Mouse (Mus musculus) left cerebral cortex, adult 2 months (tissue): Measurements from ENCODE around the gene Clybl. TPM values are rescaled to one million over a fixed set of nuclear protein-coding genes. Genes with fewer than 3 reads are reported as not detected.

ENCODE experiments used
- DNase-seq, 2 experiments: peaks; one replicate each; pipeline ENCODE4 v3.0.0; 2021 to 2022; ENCODE audit warnings: low spot score in 2 of 2, mixed read lengths in 1 of 2; ENCODE audit errors: extremely low spot score in 1 of 2
- H3K27ac ChIP-seq: fragments of 200-600 bp; 2 replicates; pipeline ENCODE4 v1.8.1; 2022
- H3K4me3 ChIP-seq: fragments of 200-600 bp; 2 replicates; pipeline ENCODE4 v1.8.1; 2022
- CTCF ChIP-seq: fragments of 200-600 bp; IDR thresholded peaks from 2 replicates; pipeline ENCODE4 v1.8.1; 2022; ENCODE audit warnings: antibody characterized with exemption, mild to moderate bottlenecking, moderate library complexity
- intact Hi-C: fragments of 180-260 bp; cut with DNase I; formaldehyde crosslinking; loops from one replicate; pipeline ENCODE4 v1.15.1; 2025
- total RNA-seq, 2 experiments: library from RNA; stranded (reverse); gene quantifications; 2 replicates each; pipeline ENCODE4 v1.2.3; 2021

Clybl gene
- total RNA-seq, 2 experiments from 2014 or later, result 24.7 to 25.6 TPM

DNA sequence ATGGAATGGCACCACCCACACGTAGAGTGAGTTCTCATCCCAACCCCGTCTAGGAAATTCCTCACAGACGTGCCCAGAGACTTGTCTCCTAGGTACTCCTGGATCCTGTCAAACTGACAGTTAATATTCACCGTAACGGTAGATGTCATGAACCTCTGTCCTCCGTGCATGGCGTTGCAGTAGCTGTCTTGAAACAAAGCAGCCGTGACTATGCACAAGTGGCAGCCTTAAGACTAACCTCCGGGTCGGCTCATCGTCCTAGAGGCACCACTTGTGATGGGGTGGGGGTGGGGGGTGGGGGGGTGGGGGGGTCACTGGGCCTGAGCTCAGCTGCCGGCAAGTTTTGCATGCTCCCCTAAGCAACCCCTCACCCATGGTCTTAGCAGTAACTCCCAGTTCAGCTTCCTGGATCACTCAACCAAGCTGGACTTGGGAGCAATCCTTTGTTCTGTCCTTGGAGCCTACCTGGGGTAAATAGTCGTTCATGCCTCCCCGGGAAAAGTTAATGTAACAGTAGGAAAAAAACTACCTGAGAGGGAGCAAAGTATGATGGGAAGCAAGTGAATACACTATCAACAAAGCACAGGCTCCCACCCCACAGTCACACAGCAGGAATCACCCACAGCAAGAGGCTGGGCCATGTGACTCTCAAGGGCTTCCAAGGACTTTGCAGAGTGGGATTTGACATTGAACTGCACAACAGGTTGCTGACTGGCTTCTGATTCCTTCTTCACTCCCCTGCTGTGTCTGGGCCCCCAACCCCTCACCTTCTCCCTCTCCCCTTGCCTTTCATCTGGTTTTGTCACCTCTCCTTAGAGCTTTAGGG lies 150.3 kb downstream of the Clybl start:
- H3K27ac ChIP-seq, result no peak overlapping the region
- no peak overlapping the region for H3K4me3 ChIP-seq
- TF ChIP-seq CTCF, result no peak
- intact Hi-C loops, result no loop called here
- DNase-seq, result no peak

- intact Hi-C loops, result no loop called here
- TF ChIP-seq CTCF, result no peak
- Histone ChIP-seq H3K27ac (no peak overlapping the region), H3K4me3 (no peak overlapping the region)
- DNase-seq, result no peak
Measured at GRCm38 (mm10) chr14:122336957-122337356, 155.5 kb downstream of the Clybl start.

DNA sequence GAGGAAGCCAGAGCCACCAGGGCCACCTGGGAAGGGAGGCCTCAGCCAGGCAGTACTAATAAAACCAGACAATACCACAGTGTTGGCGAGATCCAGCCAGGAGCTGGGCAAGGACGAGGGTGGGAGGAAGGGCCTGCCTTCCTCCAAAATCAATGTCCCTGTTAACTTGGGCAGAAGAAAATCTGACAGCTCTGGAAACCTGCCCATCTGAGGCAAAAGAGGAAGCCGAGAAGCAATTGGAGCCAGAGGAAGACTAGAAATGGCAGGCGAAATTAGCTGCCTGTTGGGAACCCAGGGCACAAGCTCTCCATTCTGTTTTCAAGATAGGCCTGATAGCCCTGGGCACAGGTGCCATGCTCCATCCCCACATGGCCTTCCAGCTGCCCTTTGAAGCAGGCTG lies 157.3 kb downstream of the Clybl start:
- intact Hi-C loops, result no loop called here
- Histone ChIP-seq H3K4me3 (no peak overlapping the region), H3K27ac (no peak overlapping the region)
- no peak for TF ChIP-seq CTCF
- DNase-seq, result no peak

GRCm38 (mm10) chr14:122340141-122340540 lies 158.6 kb downstream of the Clybl start:
- Histone ChIP-seq H3K27ac (no peak overlapping the region), H3K4me3 (no peak overlapping the region)
- DNase-seq, result no peak
- intact Hi-C loops, result no loop called here
- no peak for TF ChIP-seq CTCF

- no peak for DNase-seq
- Histone ChIP-seq H3K27ac (no peak overlapping the region), H3K4me3 (no peak overlapping the region)
- intact Hi-C loops, result no loop called here
- TF ChIP-seq CTCF, result no peak
Measured at GRCm38 (mm10) chr14:122341591-122342360, 160.3 kb downstream of the Clybl start.

DNA sequence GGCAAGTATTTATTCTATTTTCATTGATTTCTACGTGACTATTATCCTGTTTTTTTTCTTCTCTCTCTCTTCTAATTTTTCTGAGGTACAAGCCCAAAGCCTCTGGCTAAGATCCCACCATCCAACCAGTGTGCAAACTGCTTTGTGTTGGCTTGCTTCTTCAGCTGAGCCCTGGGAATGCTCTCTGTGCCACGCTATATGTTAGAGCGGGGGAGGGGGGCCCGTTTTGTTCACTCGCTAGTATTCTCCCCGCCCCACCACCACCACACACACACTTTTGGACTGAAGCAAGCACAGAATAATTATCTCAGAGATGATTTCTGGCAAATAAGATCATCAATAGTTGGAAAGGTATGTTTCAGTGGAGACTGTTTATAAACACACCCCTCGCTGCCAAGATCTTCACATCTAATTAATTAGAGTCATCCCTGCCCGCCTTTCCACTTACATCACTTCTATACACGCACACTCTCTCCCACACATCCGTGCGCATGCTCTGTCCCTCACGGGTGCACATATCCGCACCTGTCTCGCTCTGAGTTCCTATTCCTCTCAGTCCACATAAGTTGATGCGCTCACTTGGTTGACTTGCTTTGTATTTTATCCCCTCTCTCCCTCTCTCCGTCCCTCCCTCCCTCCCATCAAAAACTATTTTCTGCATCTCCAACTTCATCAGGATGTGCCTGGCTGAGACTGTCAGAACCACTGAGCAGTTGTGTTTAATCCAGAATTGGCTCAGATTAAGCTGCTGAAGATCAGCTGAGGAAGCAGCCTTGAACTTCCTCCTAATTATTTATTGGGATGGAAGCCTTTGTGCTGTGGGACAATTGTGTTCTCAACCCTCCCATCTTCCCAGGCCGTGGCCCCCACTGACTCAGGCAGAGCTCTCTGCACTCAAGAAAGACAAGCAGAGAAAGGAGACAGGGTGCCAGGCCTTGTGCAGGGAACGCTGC lies 163.0 kb downstream of the Clybl start:
- no peak for DNase-seq
- intact Hi-C loops, result no loop called here
- Histone ChIP-seq H3K4me3 (no peak overlapping the region), H3K27ac (no peak overlapping the region)
- no peak for TF ChIP-seq CTCF

DNA sequence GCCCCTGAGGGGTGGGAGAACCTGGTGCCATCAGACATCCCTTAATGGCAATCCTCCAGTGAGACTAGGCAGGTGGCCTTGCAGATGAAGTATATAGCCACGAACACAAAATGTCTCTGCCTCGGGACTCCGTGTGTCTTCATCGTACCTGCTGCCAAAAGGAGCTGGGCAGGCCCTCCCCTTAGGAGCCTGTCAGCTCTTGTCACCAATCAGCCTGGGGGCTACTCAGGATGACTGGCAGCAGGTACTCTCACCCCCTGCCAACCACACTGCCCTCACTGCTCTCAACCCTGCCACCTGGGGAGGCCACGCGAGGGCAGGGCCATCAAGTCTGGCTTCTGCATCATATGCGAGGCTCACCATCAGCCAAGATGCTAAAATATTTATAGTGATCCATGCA lies 166.6 kb downstream of the Clybl start:
- no peak for DNase-seq
- intact Hi-C loops, result no loop called here
- Histone ChIP-seq H3K4me3 (no peak overlapping the region), H3K27ac (no peak overlapping the region)
- TF ChIP-seq CTCF, result no peak

DNA sequence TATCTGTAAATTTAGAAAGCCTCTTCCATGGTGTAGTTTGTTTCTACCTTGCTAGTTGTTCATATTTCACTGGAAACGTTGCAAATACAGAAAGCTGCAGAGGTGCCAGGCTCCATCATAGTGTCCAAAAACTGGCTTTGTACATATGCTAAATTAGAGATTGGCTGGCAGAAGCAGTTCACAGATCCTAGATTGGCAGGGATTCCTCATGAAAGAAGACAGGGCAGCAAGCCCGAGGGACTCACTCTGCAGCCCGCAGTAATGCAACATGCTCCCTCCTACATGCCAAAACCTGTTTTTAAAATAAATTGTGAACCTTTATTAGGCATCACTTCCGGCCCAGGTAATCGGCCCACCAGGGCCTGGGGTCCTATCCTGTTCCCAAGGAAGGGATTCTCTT lies 167.8 kb downstream of the Clybl start:
- no peak for DNase-seq

GRCm38 (mm10) chr14:122349761-122350160 lies 168.3 kb downstream of the Clybl start:
- intact Hi-C loops, result no loop called here
- Histone ChIP-seq H3K27ac (no peak overlapping the region), H3K4me3 (no peak overlapping the region)
- no peak for TF ChIP-seq CTCF
- DNase-seq, result no peak

More for the DNA sequence above, 167.8 kb downstream of the Clybl start:
- no peak for TF ChIP-seq CTCF
- H3K27ac ChIP-seq, result no peak overlapping the region
- no peak overlapping the region for H3K4me3 ChIP-seq
- intact Hi-C loops, result no loop called here

GRCm38 (mm10) chr14:122350766-122351165 lies 169.3 kb downstream of the Clybl start:
- Histone ChIP-seq H3K27ac (no peak overlapping the region), H3K4me3 (no peak overlapping the region)
- TF ChIP-seq CTCF, result no peak
- intact Hi-C loops, result no loop called here
- DNase-seq, result no peak

DNA sequence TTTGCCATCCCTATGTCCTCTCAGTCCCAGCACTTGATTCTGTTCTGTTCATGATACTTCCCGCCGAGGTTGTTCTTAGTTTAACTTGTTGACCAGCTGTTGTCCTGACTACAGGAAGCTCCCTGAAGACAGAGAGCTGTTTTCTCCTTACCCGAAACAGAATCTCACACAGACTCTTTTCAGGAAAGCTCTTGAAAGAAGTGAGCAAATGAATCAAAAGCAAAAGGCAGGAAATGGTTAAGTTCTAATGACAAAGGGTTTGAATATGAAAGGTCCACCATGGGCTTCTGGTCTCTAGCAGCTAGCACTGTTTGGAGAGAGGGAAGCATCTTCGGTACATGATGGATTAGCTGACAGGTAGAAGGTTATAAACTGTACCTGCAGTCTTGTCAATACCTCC lies 175.8 kb downstream of the Clybl start:
- no peak for DNase-seq
- intact Hi-C loops, result no loop called here
- TF ChIP-seq CTCF, result no peak
- Histone ChIP-seq H3K27ac (no peak overlapping the region), H3K4me3 (no peak overlapping the region)

- DNase-seq, result no peak
- Histone ChIP-seq H3K27ac (no peak overlapping the region), H3K4me3 (no peak overlapping the region)
- intact Hi-C loops, result no loop called here
- TF ChIP-seq CTCF, result no peak
Measured at GRCm38 (mm10) chr14:122358592-122358991, 177.1 kb downstream of the Clybl start.
